Mouse (Mus musculus) hindbrain, postnatal 0 days (tissue): ENCODE data around the gene Elmo1. TPM values are rescaled to one million over a fixed set of nuclear protein-coding genes. Genes with fewer than 3 reads are reported as not detected.

ENCODE experiments used
- ATAC-seq: fragments of 200-750 bp; cut with Nextera tagmentation; 2 replicates; pipeline ENCODE4 v1.8.0; 2017; ENCODE audit warnings: mild to moderate bottlenecking, moderate TSS enrichment, moderate library complexity
- DNase-seq: peaks from one replicate; pipeline ENCODE4 v3.0.0-alpha.2; 2015; ENCODE audit warnings: low spot score
- H3K27ac ChIP-seq: fragments of 300-500 bp; sonication (generic); 2 replicates; pipeline ENCODE4 v1.5.1; 2014; ENCODE audit warnings: mild to moderate bottlenecking
- H3K27me3 ChIP-seq: fragments of 300-500 bp; sonication (generic); 2 replicates; pipeline ENCODE4 v1.6.1; 2014; ENCODE audit warnings: low read length, mixed read lengths; ENCODE audit not compliant: insufficient read depth
- H3K36me3 ChIP-seq: fragments of 300-500 bp; sonication (generic); 2 replicates; pipeline ENCODE4 v1.6.1; 2014; ENCODE audit warnings: low read length, mixed read lengths; ENCODE audit not compliant: insufficient read depth
- H3K4me1 ChIP-seq: fragments of 300-500 bp; sonication (generic); 2 replicates; pipeline ENCODE4 v1.6.1; 2014; ENCODE audit warnings: antibody characterized with exemption, low read length, mixed read lengths; ENCODE audit not compliant: insufficient read depth
- H3K4me2 ChIP-seq: fragments of 300-500 bp; sonication (generic); 2 replicates; pipeline ENCODE4 v1.6.1; 2014; ENCODE audit warnings: low read depth, mild to moderate bottlenecking, low read length, moderate library complexity, mixed read lengths
- H3K4me3 ChIP-seq: fragments of 300-500 bp; sonication (generic); 2 replicates; pipeline ENCODE4 v1.5.1; 2014; ENCODE audit warnings: low read length
- H3K9ac ChIP-seq: fragments of 300-500 bp; sonication (generic); replicated peaks from 2 replicates; pipeline ENCODE4 v1.6.1; 2014; ENCODE audit warnings: mild to moderate bottlenecking, low read length, moderate library complexity, mixed read lengths
- H3K9me3 ChIP-seq: fragments of 300-500 bp; sonication (generic); 2 replicates; pipeline ENCODE4 v1.6.1; 2016; ENCODE audit warnings: low read length, mixed read lengths
- CTCF ChIP-seq: IDR thresholded peaks from 2 replicates; pipeline ENCODE4 v1.5.1; 2016; ENCODE audit warnings: antibody characterized with exemption, control low read depth, low read depth
- WGBS: fragments of 180-500 bp; shearing (Covaris S2); extraction: QIAGEN DNeasy Blood & Tissue Kit; methylation state at CpG from one replicate; pipeline ENCODE4 v1.1.7; 2014; 5-methylcytosine and 5-hydroxymethylcytosine counted together
- polyA plus RNA-seq: library from polyadenylated mRNA; unstranded; fragments of >200 nt; fragmentation: Nextera tagmentation; extraction: Ambion mirVana; gene quantifications from 2 replicates; pipeline ENCODE4 v1.2.1, GENCODE M21; 2015
- total RNA-seq: library from RNA; depleted of rRNA; stranded (reverse); fragments of >200 nt; gene quantifications from 2 replicates; pipeline ENCODE4 v1.2.3, GENCODE M21; 2014

Gene Elmo1
- total and polyA plus RNA-seq, 2 experiments from 2014 or later, result 35.8 to 37.5 TPM

DNA sequence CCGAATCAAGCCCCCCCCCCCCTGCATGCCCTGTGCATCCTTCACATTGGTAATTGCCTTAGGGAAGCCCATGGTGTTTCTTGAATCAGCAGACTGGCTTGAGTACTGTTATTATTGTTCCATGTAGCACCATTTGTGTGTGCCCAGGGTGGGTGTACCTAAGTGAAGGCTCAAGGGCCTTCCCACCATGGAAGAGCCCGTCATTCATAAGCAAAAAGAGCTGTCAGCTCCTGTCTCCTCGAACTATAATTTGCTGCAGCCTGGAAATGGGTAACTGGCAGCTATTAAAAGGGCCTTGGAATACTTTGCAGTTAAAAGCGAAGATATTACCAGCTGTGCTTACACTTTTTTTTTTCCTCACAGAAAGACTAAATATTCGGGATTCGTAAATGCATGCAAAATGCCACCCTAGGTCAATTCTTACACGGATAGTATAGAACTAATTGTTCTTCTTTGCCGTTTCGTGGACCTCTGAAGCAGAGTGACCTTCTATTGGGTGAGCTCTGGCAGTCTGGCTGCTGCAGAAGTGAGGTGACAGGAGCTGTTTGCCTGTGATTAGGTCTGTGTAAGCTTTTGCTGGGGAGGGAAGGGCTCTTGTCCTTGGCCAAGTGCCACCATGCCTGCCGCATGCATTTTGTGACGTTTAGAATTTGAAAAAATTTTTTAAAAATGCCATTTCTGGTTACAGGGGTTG, 19.7 kb downstream of the Elmo1 start:
- H3K4me1 ChIP-seq, result no peaks in the 10 kb centered on the region
- no peak for TF ChIP-seq CTCF
- ATAC-seq (no peak), DNase-seq (no peak)
- 57% methylated on average over 11 of the region's 11 CpGs for WGBS
- no peak overlapping the region for H3K27ac ChIP-seq
- H3K27me3 ChIP-seq, result no peaks in the 10 kb centered on the region
- no peak overlapping the region for H3K4me3 ChIP-seq
- no peaks in the 10 kb centered on the region for H3K36me3 ChIP-seq
- no peak overlapping the region for H3K4me2 ChIP-seq
- H3K9ac ChIP-seq, result no peak overlapping the region
- H3K9me3 ChIP-seq, result no peaks in the 10 kb centered on the region

GRCm38 (mm10) chr13:20111256-20111800, 20.9 kb downstream of the Elmo1 start:
- Histone ChIP-seq H3K9me3 (no peaks in the 10 kb centered on the region), H3K4me3 (no peak overlapping the region), H3K27ac (no peak overlapping the region), H3K9ac (no peak overlapping the region), H3K4me1 (no peaks in the 10 kb centered on the region), H3K4me2 (no peak overlapping the region), H3K27me3 (no peaks in the 10 kb centered on the region), H3K36me3 (no peaks in the 10 kb centered on the region)
- ATAC-seq (no peak), DNase-seq (no peak)
- no peak for TF ChIP-seq CTCF
- 73% methylated on average over 2 of the region's 2 CpGs for WGBS

DNA sequence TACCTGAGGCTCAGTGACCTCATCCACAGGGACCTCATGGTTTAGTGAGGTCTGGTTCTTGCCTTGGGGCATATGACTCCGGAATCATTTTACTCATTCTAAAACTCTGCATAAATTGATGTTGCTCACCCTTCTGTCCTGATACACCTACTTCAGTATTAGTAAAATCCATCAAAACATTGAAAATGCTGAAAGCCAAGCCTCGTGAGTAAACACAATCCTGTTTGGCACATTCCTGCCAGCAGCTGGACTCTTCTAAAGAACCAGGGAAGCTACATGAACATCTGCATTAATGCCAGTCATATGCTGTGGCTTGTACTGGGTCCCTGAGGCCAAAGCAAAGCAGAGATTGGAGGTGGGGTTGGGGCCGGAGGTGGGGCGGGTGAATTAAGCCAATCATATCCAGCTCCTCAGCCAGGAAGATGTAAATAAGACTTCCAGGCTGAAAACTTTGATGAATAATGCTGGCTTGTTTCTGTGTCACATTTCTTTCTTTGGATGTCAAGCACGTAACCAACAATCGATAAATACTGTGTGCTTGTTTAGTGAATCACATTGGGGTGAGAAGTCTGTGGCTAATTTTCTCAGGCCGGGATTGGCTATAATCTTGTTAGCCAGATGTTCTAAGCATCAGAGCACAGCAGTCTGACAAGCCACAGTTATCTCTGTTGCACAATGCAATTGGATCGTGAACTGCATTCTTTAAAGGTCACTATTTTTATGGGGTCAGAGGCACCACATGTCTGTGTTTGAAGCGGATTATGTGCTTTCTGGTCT, 24.9 kb downstream of the Elmo1 start:
- H3K9me3 ChIP-seq, result no peaks in the 10 kb centered on the region
- H3K4me2 ChIP-seq, result no peak overlapping the region
- H3K27ac ChIP-seq, result no peak overlapping the region
- H3K4me3 ChIP-seq, result no peak overlapping the region
- H3K4me1 ChIP-seq, result no peaks in the 10 kb centered on the region
- DNase-seq (no peak), ATAC-seq (no peak)
- H3K9ac ChIP-seq, result no peak overlapping the region
- H3K36me3 ChIP-seq, result no peaks in the 10 kb centered on the region
- WGBS, result 63% methylated on average over 9 of the region's 9 CpGs
- no peak for TF ChIP-seq CTCF
- H3K27me3 ChIP-seq, result no peaks in the 10 kb centered on the region

- WGBS, result 55% methylated on average over 6 of the region's 6 CpGs
- H3K9me3 ChIP-seq, result no peaks in the 10 kb centered on the region
- H3K4me3 ChIP-seq, result no peak overlapping the region
- no peak overlapping the region for H3K4me2 ChIP-seq
- TF ChIP-seq CTCF, result no peak
- H3K36me3 ChIP-seq, result no peaks in the 10 kb centered on the region
- no peak for DNase-seq
- H3K27me3 ChIP-seq, result no peaks in the 10 kb centered on the region
- no peaks in the 10 kb centered on the region for H3K4me1 ChIP-seq
- no peak overlapping the region for H3K9ac ChIP-seq
- no peak overlapping the region for H3K27ac ChIP-seq
- ATAC-seq, result no peak
Observed at GRCm38 (mm10) chr13:20116019-20116418, 25.6 kb downstream of the Elmo1 start.

GRCm38 (mm10) chr13:20116868-20117510, 26.6 kb downstream of the Elmo1 start:
- Histone ChIP-seq H3K4me2 (no peak overlapping the region), H3K27ac (no peak overlapping the region), H3K9me3 (no peaks in the 10 kb centered on the region), H3K9ac (no peak overlapping the region), H3K4me1 (no peaks in the 10 kb centered on the region), H3K27me3 (no peaks in the 10 kb centered on the region), H3K36me3 (no peaks in the 10 kb centered on the region), H3K4me3 (no peak overlapping the region)
- TF ChIP-seq CTCF, result no peak
- WGBS, result 15% methylated on average over 1 of the region's 1 CpGs
- DNase-seq (peak; percentile 37), ATAC-seq (no peak)

DNA sequence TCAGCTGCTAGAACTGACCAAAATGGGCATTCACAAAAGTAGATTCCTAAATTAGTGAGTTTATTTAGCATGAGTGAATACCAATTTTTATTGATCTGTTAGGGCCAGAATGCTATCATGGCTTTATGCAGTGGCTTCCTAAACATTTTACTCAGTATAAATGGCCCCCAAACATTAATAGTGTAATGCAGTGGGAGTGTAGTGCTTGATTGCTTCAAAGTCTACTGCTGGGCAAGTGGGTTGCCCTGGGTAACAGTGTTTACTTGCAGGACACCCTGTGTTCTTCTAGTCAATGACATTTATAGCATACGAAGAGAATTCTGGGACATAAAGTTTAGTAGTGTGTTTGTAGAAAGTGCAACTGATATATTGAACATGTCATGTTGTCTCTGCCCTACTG, 27.3 kb downstream of the Elmo1 start:
- DNase-seq (no peak), ATAC-seq (no peak)
- Histone ChIP-seq H3K36me3 (no peaks in the 10 kb centered on the region), H3K4me1 (no peaks in the 10 kb centered on the region), H3K9me3 (no peaks in the 10 kb centered on the region), H3K27ac (no peak overlapping the region), H3K9ac (no peak overlapping the region), H3K4me2 (no peak overlapping the region), H3K4me3 (no peak overlapping the region), H3K27me3 (no peaks in the 10 kb centered on the region)
- WGBS, result 49% methylated on average over 1 of the region's 1 CpGs
- TF ChIP-seq CTCF, result no peak
